Mouse (Mus musculus): ENCODE results near the gene Fam185a. TPM values are rescaled to one million over a fixed set of nuclear protein-coding genes. Genes with fewer than 3 reads are reported as not detected.

Gene Fam185a
- polyA plus RNA-seq, 1 experiment from 2014 or later: 3.5 TPM

DNA sequence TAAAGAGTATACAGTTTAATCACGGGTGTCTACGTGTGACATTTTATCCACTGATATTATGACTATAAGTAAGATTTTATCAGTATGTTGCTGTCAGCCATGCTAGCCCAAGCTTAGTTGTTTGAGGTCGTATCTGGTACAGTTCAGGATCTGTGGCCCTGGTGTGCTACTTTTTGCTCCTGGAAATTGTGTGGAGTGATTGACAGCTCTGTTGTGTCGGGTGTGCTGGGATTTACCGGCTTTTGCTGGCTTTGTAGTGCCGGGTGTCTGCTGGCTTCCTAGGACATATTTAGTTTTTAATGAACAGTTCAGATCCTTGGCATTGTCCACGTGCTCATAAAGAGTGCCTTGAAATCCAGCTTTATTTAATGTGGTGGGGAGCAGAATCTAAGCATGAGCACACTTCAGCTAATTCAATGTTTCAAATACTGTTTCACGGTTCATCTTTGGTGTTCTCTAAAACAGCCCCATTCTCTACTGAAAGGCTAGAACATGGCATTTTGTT is 11.8 kb downstream of the Fam185a start:
- TF ChIP-seq EP300 (optimal IDR thresholded peaks at IDR 0.05): no peak
- no peak for TF ChIP-seq CTCF (IDR thresholded peaks at IDR 0.05; ENCODE audit: low read depth)
- no peak overlapping the region for H3K4me3 ChIP-seq (ENCODE audit: low read depth, low read length)
- H3K9me3 ChIP-seq (ENCODE audit: control insufficient read depth, low read length): no peaks in the 10 kb centered on the region
- no peak overlapping the region for H3K4me2 ChIP-seq (replicated peaks; ENCODE audit: low read depth)
- H3K27ac ChIP-seq (replicated peaks): no peak overlapping the region
- no peaks in the 10 kb centered on the region for H3K27me3 ChIP-seq (ENCODE audit: control insufficient read depth, insufficient read depth, low read length)
- no peaks in the 10 kb centered on the region for H3K36me3 ChIP-seq (ENCODE audit: control insufficient read depth, insufficient read depth, low read length)
- H3K4me1 ChIP-seq (replicated peaks; ENCODE audit: control insufficient read depth, insufficient read depth): peaks cover 5% of the 10 kb centered on the region; the same call in 1 of the 2 replicates
- H3K9ac ChIP-seq (ENCODE audit: low read length): no peak overlapping the region
- ATAC-seq (ENCODE audit: low FRiP score, low TSS enrichment) (no peak), DNase-seq (ENCODE audit: low spot score) (no peak)
- 56% methylated on average over 8 of the region's 8 CpGs for WGBS

DNA sequence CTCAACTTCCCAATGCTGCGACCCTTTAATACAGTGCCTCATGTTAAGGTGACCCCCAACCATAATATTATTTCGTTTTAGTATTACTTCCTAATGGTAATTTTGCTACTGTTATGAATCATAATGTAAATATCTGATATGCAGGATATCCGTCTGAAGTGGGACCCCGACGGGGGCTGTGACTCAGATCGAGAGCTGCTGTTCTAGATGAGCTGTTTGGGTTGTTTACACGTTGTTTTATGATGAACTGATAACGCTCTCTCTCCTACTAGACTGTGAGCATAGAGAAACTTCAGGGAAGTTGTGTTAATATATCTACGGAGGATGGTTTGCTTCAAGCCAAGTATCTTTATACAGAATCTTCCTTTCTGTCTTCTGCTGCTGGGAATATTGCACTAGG is 13.7 kb downstream of the Fam185a start:
- Histone ChIP-seq H3K27me3 (ENCODE audit: control insufficient read depth, insufficient read depth, low read length) (no peaks in the 10 kb centered on the region), H3K4me3 (ENCODE audit: low read depth, low read length) (no peak overlapping the region), H3K9me3 (ENCODE audit: control insufficient read depth, low read length) (no peaks in the 10 kb centered on the region), H3K4me1 (replicated peaks; ENCODE audit: control insufficient read depth, insufficient read depth) (peaks cover 5% of the 10 kb centered on the region; the same call in 1 of the 2 replicates), H3K27ac (replicated peaks) (no peak overlapping the region), H3K4me2 (replicated peaks; ENCODE audit: low read depth) (no peak overlapping the region), H3K9ac (ENCODE audit: low read length) (no peak overlapping the region), H3K36me3 (ENCODE audit: control insufficient read depth, insufficient read depth, low read length) (no peaks in the 10 kb centered on the region)
- DNase-seq (ENCODE audit: low spot score) (no peak), ATAC-seq (ENCODE audit: low FRiP score, low TSS enrichment) (no peak)
- TF ChIP-seq CTCF (IDR thresholded peaks at IDR 0.05; ENCODE audit: low read depth) (no peak), EP300 (optimal IDR thresholded peaks at IDR 0.05) (no peak)
- WGBS: 70% methylated on average over 9 of the region's 9 CpGs

- ATAC-seq (ENCODE audit: low FRiP score, low TSS enrichment) (no peak), DNase-seq (ENCODE audit: low spot score) (no peak)
- WGBS: 55% methylated on average over 7 of the region's 7 CpGs
- Histone ChIP-seq H3K27ac (replicated peaks) (no peak overlapping the region), H3K4me1 (replicated peaks; ENCODE audit: control insufficient read depth, insufficient read depth) (peaks cover 5% of the 10 kb centered on the region; the same call in 1 of the 2 replicates), H3K36me3 (ENCODE audit: control insufficient read depth, insufficient read depth, low read length) (no peaks in the 10 kb centered on the region), H3K4me2 (replicated peaks; ENCODE audit: low read depth) (no peak overlapping the region), H3K9me3 (ENCODE audit: control insufficient read depth, low read length) (no peaks in the 10 kb centered on the region), H3K9ac (ENCODE audit: low read length) (no peak overlapping the region), H3K27me3 (ENCODE audit: control insufficient read depth, insufficient read depth, low read length) (no peaks in the 10 kb centered on the region), H3K4me3 (ENCODE audit: low read depth, low read length) (no peak overlapping the region)
- no peak for TF ChIP-seq CTCF (IDR thresholded peaks at IDR 0.05; ENCODE audit: low read depth)
- TF ChIP-seq EP300 (optimal IDR thresholded peaks at IDR 0.05): no peak
Measured at GRCm38 (mm10) chr5:21439446-21440110, 14.8 kb downstream of the Fam185a start.

GRCm38 (mm10) chr5:21440833-21441530 is 16.2 kb downstream of the Fam185a start:
- Histone ChIP-seq H3K9ac (ENCODE audit: low read length) (no peak overlapping the region), H3K9me3 (ENCODE audit: control insufficient read depth, low read length) (no peaks in the 10 kb centered on the region), H3K4me1 (replicated peaks; ENCODE audit: control insufficient read depth, insufficient read depth) (peaks cover 5% of the 10 kb centered on the region; the same call in 1 of the 2 replicates), H3K4me2 (replicated peaks; ENCODE audit: low read depth) (no peak overlapping the region), H3K27ac (replicated peaks) (peak overlapping the region; percentile 53; the same call in 1 of the 2 replicates), H3K27me3 (ENCODE audit: control insufficient read depth, insufficient read depth, low read length) (no peaks in the 10 kb centered on the region), H3K4me3 (ENCODE audit: low read depth, low read length) (no peak overlapping the region), H3K36me3 (ENCODE audit: control insufficient read depth, insufficient read depth, low read length) (no peaks in the 10 kb centered on the region)
- 27% methylated on average over 8 of the region's 8 CpGs for WGBS
- peak; percentile 56; the same call in 1 of the 2 replicates for ATAC-seq (ENCODE audit: low FRiP score, low TSS enrichment)
- DNase-seq (ENCODE audit: low spot score): no peak
- TF ChIP-seq CTCF (IDR thresholded peaks at IDR 0.05; ENCODE audit: low read depth): no peak
- TF ChIP-seq EP300 (optimal IDR thresholded peaks at IDR 0.05): no peak

GRCm38 (mm10) chr5:21467387-21467786 is 42.6 kb downstream of the Fam185a start:
- 57% methylated on average over 7 of the region's 7 CpGs for WGBS
- DNase-seq (ENCODE audit: low spot score) (no peak), ATAC-seq (ENCODE audit: low FRiP score, low TSS enrichment) (no peak)
- Histone ChIP-seq H3K9ac (ENCODE audit: low read length) (no peak overlapping the region), H3K27me3 (ENCODE audit: control insufficient read depth, insufficient read depth, low read length) (no peaks in the 10 kb centered on the region), H3K27ac (replicated peaks) (no peak overlapping the region), H3K4me1 (replicated peaks; ENCODE audit: control insufficient read depth, insufficient read depth) (no peaks in the 10 kb centered on the region), H3K4me3 (ENCODE audit: low read depth, low read length) (no peak overlapping the region), H3K36me3 (ENCODE audit: control insufficient read depth, insufficient read depth, low read length) (no peaks in the 10 kb centered on the region), H3K9me3 (ENCODE audit: control insufficient read depth, low read length) (no peaks in the 10 kb centered on the region), H3K4me2 (replicated peaks; ENCODE audit: low read depth) (no peak overlapping the region)
- TF ChIP-seq EP300 (optimal IDR thresholded peaks at IDR 0.05): no peak
- TF ChIP-seq CTCF (IDR thresholded peaks at IDR 0.05; ENCODE audit: low read depth): no peak

GRCm38 (mm10) chr5:21468100-21468499 is 43.3 kb downstream of the Fam185a start:
- Histone ChIP-seq H3K27me3 (ENCODE audit: control insufficient read depth, insufficient read depth, low read length) (no peaks in the 10 kb centered on the region), H3K4me2 (replicated peaks; ENCODE audit: low read depth) (no peak overlapping the region), H3K4me1 (replicated peaks; ENCODE audit: control insufficient read depth, insufficient read depth) (no peaks in the 10 kb centered on the region), H3K36me3 (ENCODE audit: control insufficient read depth, insufficient read depth, low read length) (no peaks in the 10 kb centered on the region), H3K4me3 (ENCODE audit: low read depth, low read length) (no peak overlapping the region), H3K9ac (ENCODE audit: low read length) (no peak overlapping the region), H3K9me3 (ENCODE audit: control insufficient read depth, low read length) (no peaks in the 10 kb centered on the region), H3K27ac (replicated peaks) (no peak overlapping the region)
- TF ChIP-seq EP300 (optimal IDR thresholded peaks at IDR 0.05) (no peak), CTCF (IDR thresholded peaks at IDR 0.05; ENCODE audit: low read depth) (no peak)
- DNase-seq (ENCODE audit: low spot score) (no peak), ATAC-seq (ENCODE audit: low FRiP score, low TSS enrichment) (no peak)
- 88% methylated on average over 12 of the region's 12 CpGs for WGBS

All from stomach, postnatal 0 days (tissue).